Mouse (Mus musculus) myocyte (in vitro differentiated cells): ENCODE results near the gene Dab1.

ENCODE experiments used
- E2F4 ChIP-seq: IDR thresholded peaks from one replicate; pipeline ENCODE4 v1.6.1; 2011; ENCODE audit warnings: mild to moderate bottlenecking, control low read depth, moderate library complexity; ENCODE audit not compliant: insufficient read depth
- POLR2A ChIP-seq: IDR thresholded peaks from one replicate; pipeline ENCODE4 v1.6.1; 2011; ENCODE audit warnings: low read depth, mild to moderate bottlenecking, control low read depth, moderate library complexity; ENCODE audit not compliant: insufficient read length
- TCF12 ChIP-seq: IDR thresholded peaks from one replicate; pipeline ENCODE4 v1.6.1; 2011; ENCODE audit warnings: mild to moderate bottlenecking, control low read depth; ENCODE audit not compliant: poor library complexity, insufficient read depth, severe bottlenecking

GRCm38 (mm10) chr4:104044634-104045033, 425.5 kb downstream of the Dab1 start:
- TF ChIP-seq POLR2A (no peak), TCF12 (no peak), E2F4 (no peak)
